Mouse (Mus musculus) heart, embryonic 13.5 days (tissue): ENCODE results near the gene Cldn12. TPM values are rescaled to one million over a fixed set of nuclear protein-coding genes. Genes with fewer than 3 reads are reported as not detected.
A peak's percentile ranks its signal among the peaks of the same experiment; 100 is the strongest.

Source experiments
- ATAC-seq: fragments of 200-750 bp; cut with Nextera tagmentation; 2 replicates; pipeline ENCODE4 v1.8.0; 2017; ENCODE audit warnings: moderate TSS enrichment; ENCODE audit not compliant: insufficient number of reproducible peaks, low FRiP score, low TSS enrichment; ENCODE audit errors: extremely low read depth
- H3K27ac ChIP-seq: fragments of 300-500 bp; sonication (generic); replicated peaks from 2 replicates; pipeline ENCODE4 v1.5.1; 2015; ENCODE audit warnings: moderate library complexity, mild to moderate bottlenecking, inconsistent platforms
- H3K27me3 ChIP-seq: fragments of 300-500 bp; sonication (generic); replicated peaks from 2 replicates; pipeline ENCODE4 v1.6.1; 2015; ENCODE audit warnings: mild to moderate bottlenecking, inconsistent platforms
- H3K36me3 ChIP-seq: fragments of 300-500 bp; sonication (generic); 2 replicates; pipeline ENCODE4 v1.6.1; 2015; ENCODE audit warnings: mild to moderate bottlenecking, inconsistent platforms
- H3K4me1 ChIP-seq: fragments of 300-500 bp; sonication (generic); 2 replicates; pipeline ENCODE4 v1.6.1; 2015; ENCODE audit warnings: inconsistent platforms
- H3K4me2 ChIP-seq: fragments of 300-500 bp; sonication (generic); 2 replicates; pipeline ENCODE4 v1.6.1; 2015; ENCODE audit warnings: inconsistent platforms, mild to moderate bottlenecking, moderate library complexity
- H3K4me3 ChIP-seq: fragments of 300-500 bp; sonication (generic); 2 replicates; pipeline ENCODE4 v1.5.1; 2015; ENCODE audit warnings: moderate library complexity, mild to moderate bottlenecking, inconsistent platforms
- H3K9ac ChIP-seq: fragments of 300-500 bp; sonication (generic); 2 replicates; pipeline ENCODE4 v1.6.1; 2015; ENCODE audit warnings: inconsistent platforms, mild to moderate bottlenecking, moderate library complexity
- H3K9me3 ChIP-seq: fragments of 300-500 bp; sonication (generic); 2 replicates; pipeline ENCODE4 v1.6.1; 2016; ENCODE audit warnings: inconsistent platforms
- WGBS: fragments of 180-500 bp; shearing (Covaris S2); methylation state at CpG from one replicate; pipeline ENCODE4 v1.1.7; 2015; ENCODE audit warnings: mixed read lengths; 5-methylcytosine and 5-hydroxymethylcytosine counted together
- polyA plus RNA-seq: library from polyadenylated mRNA; unstranded; fragments of >200 nt; fragmentation: Nextera tagmentation; extraction: Ambion mirVana; gene quantifications from 2 replicates; pipeline ENCODE4 v1.2.1, GENCODE M21; 2015

Gene Cldn12
- polyA plus RNA-seq, 1 experiment from 2014 or later: 12.8 TPM

DNA sequence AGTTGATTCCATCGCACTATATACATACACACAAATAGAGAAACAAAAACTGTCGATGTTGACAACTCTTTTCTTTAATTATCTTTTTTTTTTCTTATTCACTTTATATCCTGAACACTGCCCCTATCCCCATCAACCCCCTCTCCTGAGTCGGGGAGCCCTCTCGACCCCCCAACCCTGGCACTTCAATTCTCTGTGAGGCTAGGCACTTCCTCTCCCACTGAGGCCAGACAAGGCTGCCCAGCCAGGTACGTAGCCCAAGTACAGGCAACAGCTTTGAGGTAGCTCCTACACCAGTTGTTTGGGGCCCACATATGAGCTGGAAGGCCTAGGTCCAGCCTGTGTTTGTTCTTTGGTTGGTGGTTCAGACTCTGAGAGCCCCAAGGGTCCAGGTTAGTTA is 653 bp upstream of the Cldn12 start:
- no peak for ATAC-seq

DNA sequence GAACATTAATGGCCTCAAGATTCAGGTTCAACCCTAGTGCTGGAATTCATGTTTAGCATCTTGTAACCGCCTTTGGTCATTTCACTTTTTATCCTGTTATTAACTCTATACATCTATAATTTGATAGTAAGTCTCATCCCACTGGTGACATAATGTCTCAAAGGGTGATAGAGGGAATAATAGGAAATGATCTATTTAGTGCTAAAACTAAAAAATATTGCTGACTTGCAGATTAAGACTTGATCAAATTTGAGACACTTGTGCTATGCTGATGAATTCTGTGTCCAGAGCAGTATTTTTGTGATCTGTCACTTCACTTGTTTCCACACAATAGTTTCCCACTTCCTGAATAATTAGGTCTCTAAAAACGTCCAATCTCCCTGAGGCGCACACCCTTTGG is 3.4 kb downstream of the Cldn12 start:
- H3K36me3 ChIP-seq: peaks cover 31% of the 10 kb centered on the region
- H3K4me2 ChIP-seq: no peak overlapping the region
- 0 out of 2 replicates have a peak overlapping the region, but pooled peaks have one; percentile 16 for H3K27ac ChIP-seq
- H3K27me3 ChIP-seq: no peaks in the 10 kb centered on the region
- H3K4me1 ChIP-seq: peaks cover 14% of the 10 kb centered on the region
- no peaks in the 10 kb centered on the region for H3K9me3 ChIP-seq
- WGBS: 82% methylated on average over 3 of the region's 3 CpGs
- H3K9ac ChIP-seq: no peak overlapping the region
- no peak for ATAC-seq
- H3K4me3 ChIP-seq: no peak overlapping the region

More for the DNA sequence above, 653 bp upstream of the Cldn12 start:
- Histone ChIP-seq H3K27ac (no peak overlapping the region), H3K9me3 (no peaks in the 10 kb centered on the region), H3K4me1 (peaks cover 12% of the 10 kb centered on the region), H3K36me3 (peaks cover 6% of the 10 kb centered on the region), H3K4me2 (peak overlapping the region; percentile 87), H3K9ac (no peak overlapping the region), H3K27me3 (peaks cover 7% of the 10 kb centered on the region; the same call in 1 of the 2 replicates), H3K4me3 (no peak overlapping the region)
- 78% methylated on average over 5 of the region's 5 CpGs for WGBS

DNA sequence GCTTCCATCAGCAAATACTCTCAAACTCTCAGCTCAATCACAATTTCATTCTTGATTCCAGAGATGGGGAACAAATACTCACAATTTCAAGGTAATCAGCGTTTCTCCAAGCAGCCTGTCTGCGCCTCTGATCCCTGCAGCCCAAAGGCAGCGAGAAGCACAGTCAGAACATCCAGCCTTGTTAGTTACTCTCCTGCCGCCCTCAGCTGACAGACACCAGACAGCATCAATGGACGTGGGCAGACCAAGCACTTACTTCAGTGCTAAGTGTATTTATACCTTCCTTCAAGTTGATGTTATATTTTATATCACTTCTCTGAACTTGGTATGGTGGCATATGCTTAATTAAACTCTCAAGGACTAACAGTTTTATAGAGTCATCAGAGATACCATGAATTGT is 3.8 kb downstream of the Cldn12 start:
- H3K4me1 ChIP-seq: peaks cover 14% of the 10 kb centered on the region
- no peak overlapping the region for H3K9ac ChIP-seq
- no peak overlapping the region for H3K4me3 ChIP-seq
- no peaks in the 10 kb centered on the region for H3K27me3 ChIP-seq
- H3K36me3 ChIP-seq: peaks cover 34% of the 10 kb centered on the region
- WGBS: 60% methylated on average over 5 of the region's 5 CpGs
- no peaks in the 10 kb centered on the region for H3K9me3 ChIP-seq
- peak overlapping the region; percentile 26; the same call in 1 of the 2 replicates for H3K4me2 ChIP-seq
- no peak for ATAC-seq
- peak overlapping the region; percentile 16; the same call in 1 of the 2 replicates for H3K27ac ChIP-seq

DNA sequence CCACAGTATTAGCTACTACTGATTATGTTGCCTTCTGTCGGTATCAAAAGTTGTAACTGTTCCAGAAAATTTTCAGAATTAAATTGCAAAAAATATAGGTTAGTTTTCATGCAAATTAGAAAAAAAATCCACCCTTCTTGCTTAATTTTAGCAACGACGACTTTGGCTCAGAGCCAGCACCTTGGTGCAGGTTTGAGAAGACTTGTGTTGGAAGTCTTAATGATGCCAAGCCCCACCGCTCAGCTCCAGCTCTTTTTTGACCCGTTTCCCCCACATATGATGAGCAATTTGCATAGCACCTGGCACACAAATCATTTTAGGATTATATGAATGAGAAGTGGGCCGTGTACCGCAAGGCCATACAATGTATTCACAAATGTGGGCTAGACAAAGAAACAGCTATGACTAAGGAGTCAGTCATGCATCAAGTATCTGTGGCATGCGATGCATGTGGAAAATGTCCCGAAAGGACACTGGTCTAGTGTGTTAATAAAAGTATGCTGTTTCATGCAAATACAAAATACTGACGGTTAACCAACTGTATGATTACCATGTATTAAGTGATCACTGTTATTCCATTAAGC is 4.4 kb downstream of the Cldn12 start:
- Histone ChIP-seq H3K9ac (no peak overlapping the region), H3K4me3 (no peak overlapping the region), H3K27me3 (no peaks in the 10 kb centered on the region), H3K4me2 (peak overlapping the region; percentile 26; the same call in 1 of the 2 replicates), H3K4me1 (peaks cover 14% of the 10 kb centered on the region), H3K36me3 (peaks cover 40% of the 10 kb centered on the region), H3K27ac (no peak overlapping the region), H3K9me3 (no peaks in the 10 kb centered on the region)
- no peak for ATAC-seq
- 66% methylated on average over 10 of the region's 10 CpGs for WGBS

DNA sequence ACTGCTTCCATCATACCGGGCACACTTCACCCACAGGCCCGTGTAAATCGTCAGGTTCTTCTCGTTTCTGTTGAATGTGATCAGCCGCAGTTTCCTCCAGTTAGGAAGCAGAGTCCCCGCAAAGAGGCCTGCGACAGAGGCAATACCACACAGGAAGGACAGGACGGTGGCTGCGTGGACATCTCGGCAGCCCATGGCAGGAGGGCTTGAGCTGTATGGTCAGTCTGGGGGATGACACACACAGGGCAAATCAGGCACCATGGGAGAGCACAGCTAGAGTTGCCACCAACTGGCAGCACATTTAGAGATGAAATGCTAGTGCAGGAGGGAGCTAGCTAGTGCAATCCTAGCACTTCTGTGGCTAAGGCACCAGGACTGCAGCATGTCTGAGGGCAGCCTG is 6.5 kb downstream of the Cldn12 start:
- H3K4me3 ChIP-seq: no peak overlapping the region
- WGBS: 78% methylated on average over 10 of the region's 10 CpGs
- no peaks in the 10 kb centered on the region for H3K9me3 ChIP-seq
- peaks cover 56% of the 10 kb centered on the region for H3K36me3 ChIP-seq
- no peak for ATAC-seq
- no peak overlapping the region for H3K27ac ChIP-seq
- H3K9ac ChIP-seq: no peak overlapping the region
- H3K4me2 ChIP-seq: no peak overlapping the region
- H3K4me1 ChIP-seq: peaks cover 8% of the 10 kb centered on the region
- H3K27me3 ChIP-seq: no peaks in the 10 kb centered on the region

DNA sequence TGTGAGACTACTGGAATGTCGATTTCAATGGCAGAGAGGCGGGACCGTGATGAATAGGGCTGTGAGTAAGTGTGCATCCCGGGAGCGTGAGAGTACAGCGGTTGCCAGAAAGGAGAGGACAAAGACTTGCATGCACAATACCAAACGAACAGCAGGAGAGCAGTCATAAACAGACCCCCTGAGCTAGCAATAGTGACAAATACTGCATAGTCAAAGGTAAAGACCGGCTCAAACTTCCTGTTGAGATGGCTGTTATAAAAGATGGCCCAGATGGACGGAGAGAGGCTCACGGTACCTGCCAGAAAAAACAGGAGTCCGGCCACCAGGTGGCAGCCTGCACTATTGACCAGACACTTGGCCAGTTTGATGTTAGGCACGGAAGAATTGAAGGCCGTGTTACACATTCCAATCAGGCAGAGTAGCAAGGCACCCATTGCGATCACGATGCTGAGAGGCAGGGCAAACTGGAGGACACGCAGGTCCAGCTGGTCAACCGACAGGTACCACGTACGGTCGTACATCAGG is 7.0 kb downstream of the Cldn12 start:
- Histone ChIP-seq H3K4me1 (peaks cover 8% of the 10 kb centered on the region), H3K27ac (no peak overlapping the region), H3K9ac (no peak overlapping the region), H3K4me3 (no peak overlapping the region), H3K9me3 (no peaks in the 10 kb centered on the region), H3K36me3 (peaks cover 56% of the 10 kb centered on the region), H3K4me2 (no peak overlapping the region), H3K27me3 (no peaks in the 10 kb centered on the region)
- WGBS: 61% methylated on average over 20 of the region's 20 CpGs
- no peak for ATAC-seq

DNA sequence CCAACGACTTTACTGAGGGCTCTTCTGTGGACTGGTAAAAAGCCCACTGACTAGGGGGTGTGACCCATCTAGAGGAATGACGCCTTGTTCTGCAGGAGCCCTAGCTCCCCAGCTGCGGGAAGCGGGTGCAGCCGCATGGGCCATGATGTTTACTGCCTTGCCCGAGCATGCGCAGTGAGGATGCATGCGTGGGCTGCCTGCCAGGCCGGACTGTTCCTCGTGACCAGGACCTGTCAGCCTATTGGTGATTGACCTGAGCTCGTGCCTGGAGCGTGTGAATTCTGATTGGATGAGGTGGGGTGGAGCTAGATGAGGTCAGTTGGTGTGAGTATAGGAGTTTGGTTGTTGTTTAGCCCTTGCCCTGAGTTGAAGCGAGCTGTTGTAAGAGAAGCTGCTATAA is 10.3 kb downstream of the Cldn12 start:
- Histone ChIP-seq H3K27me3 (no peaks in the 10 kb centered on the region), H3K36me3 (peaks cover 47% of the 10 kb centered on the region), H3K9ac (no peak overlapping the region), H3K4me3 (no peak overlapping the region), H3K4me1 (no peaks in the 10 kb centered on the region), H3K4me2 (no peak overlapping the region), H3K9me3 (no peaks in the 10 kb centered on the region), H3K27ac (no peak overlapping the region)
- ATAC-seq: no peak
- WGBS: 86% methylated on average over 13 of the region's 13 CpGs

DNA sequence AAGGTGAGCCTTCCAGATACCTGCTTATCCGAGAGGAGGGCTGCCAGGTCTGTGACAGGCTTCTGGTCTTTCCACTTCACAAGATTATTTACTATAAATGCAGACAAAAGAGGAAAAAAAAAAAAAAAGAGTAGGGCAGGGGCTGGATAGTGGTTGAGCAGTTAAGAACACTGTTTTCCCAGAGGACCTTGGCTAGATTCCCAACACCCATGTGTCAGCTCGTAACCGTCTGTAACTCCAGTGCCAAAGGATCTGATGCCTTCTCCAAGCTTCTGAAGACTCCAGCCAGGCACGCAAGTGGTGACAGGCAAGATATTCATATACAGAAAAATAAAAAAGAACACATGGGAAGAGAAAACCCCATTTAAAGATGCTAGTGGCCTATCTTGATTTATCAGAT is 11.4 kb downstream of the Cldn12 start:
- Histone ChIP-seq H3K9me3 (no peaks in the 10 kb centered on the region), H3K4me1 (no peaks in the 10 kb centered on the region), H3K27ac (no peak overlapping the region), H3K9ac (no peak overlapping the region), H3K36me3 (peaks cover 44% of the 10 kb centered on the region), H3K27me3 (no peaks in the 10 kb centered on the region), H3K4me2 (no peak overlapping the region), H3K4me3 (no peak overlapping the region)
- WGBS: 82% methylated on average over 4 of the region's 4 CpGs
- ATAC-seq: no peak

DNA sequence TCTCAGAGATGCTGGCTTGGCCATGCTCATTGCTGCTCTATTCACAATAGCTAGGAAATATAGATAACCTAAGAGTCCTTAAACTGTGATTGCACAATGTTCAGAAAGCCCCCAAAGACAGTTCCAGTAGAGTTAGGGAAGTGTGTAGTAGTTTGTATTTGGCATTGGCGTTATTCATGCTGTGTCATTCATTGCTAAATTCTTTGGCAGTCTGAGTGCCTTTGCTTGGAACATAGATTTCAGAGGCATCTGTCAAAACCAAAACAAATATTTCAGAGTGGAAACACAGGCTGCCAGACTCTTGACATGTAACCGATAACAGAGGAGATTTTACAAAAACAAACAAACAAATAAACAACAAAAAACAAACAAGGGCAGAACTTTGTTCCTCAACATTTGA is 13.2 kb downstream of the Cldn12 start:
- H3K9me3 ChIP-seq: no peaks in the 10 kb centered on the region
- WGBS: 83% methylated on average over 2 of the region's 2 CpGs
- H3K4me2 ChIP-seq: no peak overlapping the region
- no peaks in the 10 kb centered on the region for H3K4me1 ChIP-seq
- no peak overlapping the region for H3K27ac ChIP-seq
- H3K9ac ChIP-seq: no peak overlapping the region
- H3K36me3 ChIP-seq: peaks cover 27% of the 10 kb centered on the region
- no peak for ATAC-seq
- no peak overlapping the region for H3K4me3 ChIP-seq
- H3K27me3 ChIP-seq: no peaks in the 10 kb centered on the region

DNA sequence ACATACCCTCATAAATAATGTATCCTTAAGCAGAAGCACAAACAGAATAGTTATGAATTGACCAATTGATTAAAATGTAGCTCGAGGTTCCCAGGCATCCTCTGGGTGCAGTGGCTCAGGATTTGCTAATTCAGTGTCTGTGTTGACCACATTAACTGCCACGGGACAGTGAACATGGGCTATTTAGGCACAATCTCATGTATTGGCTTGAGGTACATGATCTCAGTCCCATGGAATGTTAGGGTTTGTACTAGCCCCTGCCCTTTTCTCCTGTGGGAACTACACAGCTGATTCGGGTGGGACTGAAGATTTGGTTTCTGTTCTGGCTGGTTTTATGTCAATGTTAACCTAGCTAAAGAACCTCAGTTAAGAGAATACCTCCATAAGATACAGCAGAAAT is 18.4 kb downstream of the Cldn12 start:
- no peak overlapping the region for H3K27ac ChIP-seq
- no peaks in the 10 kb centered on the region for H3K36me3 ChIP-seq
- H3K9ac ChIP-seq: no peak overlapping the region
- no peak overlapping the region for H3K4me2 ChIP-seq
- no peak overlapping the region for H3K4me3 ChIP-seq
- H3K4me1 ChIP-seq: no peaks in the 10 kb centered on the region
- H3K27me3 ChIP-seq: peaks cover 6% of the 10 kb centered on the region; the same call in 1 of the 2 replicates
- 46% methylated on average over 3 of the region's 3 CpGs for WGBS
- H3K9me3 ChIP-seq: no peaks in the 10 kb centered on the region
- ATAC-seq: no peak

DNA sequence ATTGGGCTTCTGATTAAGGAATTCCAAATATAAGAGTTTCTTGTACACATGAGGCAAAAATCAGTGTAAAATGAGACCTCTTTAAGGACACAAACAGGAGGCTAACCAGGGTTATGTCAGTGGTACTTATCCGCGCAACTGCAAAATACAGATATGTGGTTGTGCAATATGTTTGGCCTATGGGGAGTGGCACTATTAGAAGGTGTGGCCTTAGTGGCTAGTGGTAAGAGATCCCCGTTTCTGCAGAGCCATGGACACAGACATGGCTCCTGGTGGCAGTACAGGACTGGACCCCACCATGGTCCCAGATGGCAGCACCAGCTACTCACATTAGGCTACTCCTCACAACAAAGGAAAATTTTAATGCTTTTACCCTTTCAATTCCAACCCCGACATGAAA is 19.7 kb downstream of the Cldn12 start:
- Histone ChIP-seq H3K36me3 (no peaks in the 10 kb centered on the region), H3K9ac (no peak overlapping the region), H3K27me3 (peaks cover 6% of the 10 kb centered on the region; the same call in 1 of the 2 replicates), H3K9me3 (no peaks in the 10 kb centered on the region), H3K27ac (no peak overlapping the region), H3K4me1 (no peaks in the 10 kb centered on the region), H3K4me3 (no peak overlapping the region), H3K4me2 (no peak overlapping the region)
- ATAC-seq: no peak
- WGBS: 80% methylated on average over 4 of the region's 4 CpGs
